Mouse (Mus musculus): ENCODE data around the gene Apex2. TPM values are rescaled to one million over a fixed set of nuclear protein-coding genes. Genes with fewer than 3 reads are reported as not detected.
A peak's percentile ranks its signal among the peaks of the same experiment; 100 is the strongest.
"Not testable (repeated sequence)": the region's sequence is repeated elsewhere in the genome, so short reads cannot be mapped to it uniquely, and the experiment has no call there.

The Apex2 gene
- polyA plus RNA-seq, 1 experiment from 2014 or later, result 14.7 TPM

GRCm38 (mm10) chrX:150549639-150550038, 40.0 kb downstream of the Apex2 start:
- H3K9ac ChIP-seq, result no peak overlapping the region
- H3K27ac ChIP-seq, result no peak overlapping the region
- H3K4me2 ChIP-seq (replicated peaks), result no peak overlapping the region
- H3K36me3 ChIP-seq, result no peaks in the 10 kb centered on the region
- no peaks in the 10 kb centered on the region for H3K27me3 ChIP-seq (replicated peaks)
- no peaks in the 10 kb centered on the region for H3K4me1 ChIP-seq (replicated peaks)
- 86% methylated on average over 3 of the region's 3 CpGs for WGBS
- H3K4me3 ChIP-seq (replicated peaks), result no peak overlapping the region
- ATAC-seq, result peak; percentile 55; the same call in 1 of the 2 replicates
- H3K9me3 ChIP-seq, result no peaks in the 10 kb centered on the region

- H3K36me3 ChIP-seq, result no peaks in the 10 kb centered on the region
- 35% methylated on average over 5 of the region's 5 CpGs for WGBS
- no peak within 1 kb of the TSS for H3K4me2 ChIP-seq (replicated peaks)
- H3K9me3 ChIP-seq, result no peaks in the 10 kb centered on the region
- H3K27ac ChIP-seq, result no peak within 1 kb of the TSS
- H3K4me1 ChIP-seq (replicated peaks), result no peaks in the 10 kb centered on the region
- no peak within 1 kb of the TSS for H3K9ac ChIP-seq
- peak; percentile 23; the same call in 1 of the 2 replicates for ATAC-seq
- H3K4me3 ChIP-seq (replicated peaks), result no peak within 1 kb of the TSS
- no peaks in the 10 kb centered on the region for H3K27me3 ChIP-seq (replicated peaks)
These were observed 42.4 kb downstream of the Apex2 start, which contains the start of gene Alas2 for GRCm38 (mm10) chrX:150547239-150547638. Alas2 (plus strand) TSS chrX:150547375.

GRCm38 (mm10) chrX:150541684-150542083, 48.0 kb downstream of the Apex2 start:
- H3K4me1 ChIP-seq (replicated peaks), result no peaks in the 10 kb centered on the region
- no peak overlapping the region for H3K9ac ChIP-seq
- H3K9me3 ChIP-seq, result no peaks in the 10 kb centered on the region
- ATAC-seq, result no peak
- no peaks in the 10 kb centered on the region for H3K27me3 ChIP-seq (replicated peaks)
- H3K36me3 ChIP-seq, result no peaks in the 10 kb centered on the region
- no peak overlapping the region for H3K4me3 ChIP-seq (replicated peaks)
- H3K4me2 ChIP-seq (replicated peaks), result no peak overlapping the region
- H3K27ac ChIP-seq, result no peak overlapping the region

GRCm38 (mm10) chrX:150540111-150540510, 49.6 kb downstream of the Apex2 start:
- no peak for ATAC-seq
- no peak overlapping the region for H3K9ac ChIP-seq

GRCm38 (mm10) chrX:150516477-150516876, 73.2 kb downstream of the Apex2 start:
- no peak for ATAC-seq
- Histone ChIP-seq H3K27ac (no peak overlapping the region), H3K27me3 (replicated peaks) (no peaks in the 10 kb centered on the region), H3K4me3 (replicated peaks) (no peak overlapping the region), H3K4me1 (replicated peaks) (no peaks in the 10 kb centered on the region), H3K4me2 (replicated peaks) (no peak overlapping the region), H3K36me3 (no peaks in the 10 kb centered on the region), H3K9ac (no peak overlapping the region), H3K9me3 (no peaks in the 10 kb centered on the region)
- 83% methylated on average over 1 of the region's 1 CpGs for WGBS

More at GRCm38 (mm10) chrX:150540111-150540510, 49.6 kb downstream of the Apex2 start:
- H3K27ac ChIP-seq, result no peak overlapping the region
- no peaks in the 10 kb centered on the region for H3K9me3 ChIP-seq
- H3K4me1 ChIP-seq (replicated peaks), result no peaks in the 10 kb centered on the region
- H3K4me3 ChIP-seq (replicated peaks), result no peak overlapping the region
- no peak overlapping the region for H3K4me2 ChIP-seq (replicated peaks)
- H3K36me3 ChIP-seq, result no peaks in the 10 kb centered on the region
- WGBS, result 90% methylated on average over 2 of the region's 2 CpGs
- no peaks in the 10 kb centered on the region for H3K27me3 ChIP-seq (replicated peaks)

GRCm38 (mm10) chrX:150516015-150516414, 73.7 kb downstream of the Apex2 start:
- no peaks in the 10 kb centered on the region for H3K27me3 ChIP-seq (replicated peaks)
- H3K4me3 ChIP-seq (replicated peaks), result no peak overlapping the region
- H3K27ac ChIP-seq, result no peak overlapping the region
- H3K4me2 ChIP-seq (replicated peaks), result no peak overlapping the region
- no peaks in the 10 kb centered on the region for H3K4me1 ChIP-seq (replicated peaks)
- no peak overlapping the region for H3K9ac ChIP-seq
- no peaks in the 10 kb centered on the region for H3K36me3 ChIP-seq
- no peak for ATAC-seq
- no peaks in the 10 kb centered on the region for H3K9me3 ChIP-seq

- WGBS, result 85% methylated on average over 1 of the region's 1 CpGs
- no peak overlapping the region for H3K9ac ChIP-seq
- H3K4me1 ChIP-seq (replicated peaks), result no peaks in the 10 kb centered on the region
- H3K36me3 ChIP-seq, result no peaks in the 10 kb centered on the region
- H3K9me3 ChIP-seq, result no peaks in the 10 kb centered on the region
- H3K27ac ChIP-seq, result no peak overlapping the region
- no peak for ATAC-seq
- no peak overlapping the region for H3K4me2 ChIP-seq (replicated peaks)
- H3K4me3 ChIP-seq (replicated peaks), result no peak overlapping the region
- no peaks in the 10 kb centered on the region for H3K27me3 ChIP-seq (replicated peaks)
These were observed 75.5 kb downstream of the Apex2 start for GRCm38 (mm10) chrX:150514127-150514526.

GRCm38 (mm10) chrX:150511274-150511673, 78.4 kb downstream of the Apex2 start:
- no peaks in the 10 kb centered on the region for H3K4me1 ChIP-seq (replicated peaks)
- WGBS, result 74% methylated on average over 6 of the region's 6 CpGs
- H3K27ac ChIP-seq, result no peak overlapping the region
- H3K27me3 ChIP-seq (replicated peaks), result no peaks in the 10 kb centered on the region
- H3K9ac ChIP-seq, result no peak overlapping the region
- no peaks in the 10 kb centered on the region for H3K36me3 ChIP-seq
- H3K4me3 ChIP-seq (replicated peaks), result no peak overlapping the region
- ATAC-seq, result no peak
- H3K9me3 ChIP-seq, result no peaks in the 10 kb centered on the region
- H3K4me2 ChIP-seq (replicated peaks), result no peak overlapping the region

- WGBS, result 49% methylated on average over 4 of the region's 4 CpGs
- H3K9ac ChIP-seq, result no peak overlapping the region
- no peaks in the 10 kb centered on the region for H3K4me1 ChIP-seq (replicated peaks)
- no peak overlapping the region for H3K4me2 ChIP-seq (replicated peaks)
- no peaks in the 10 kb centered on the region for H3K36me3 ChIP-seq
- H3K4me3 ChIP-seq (replicated peaks), result no peak overlapping the region
- no peaks in the 10 kb centered on the region for H3K9me3 ChIP-seq
- no peak for ATAC-seq
- no peaks in the 10 kb centered on the region for H3K27me3 ChIP-seq (replicated peaks)
- no peak overlapping the region for H3K27ac ChIP-seq
These were observed 79.0 kb downstream of the Apex2 start for GRCm38 (mm10) chrX:150510631-150511030.

GRCm38 (mm10) chrX:150508696-150509095, 81.0 kb downstream of the Apex2 start:
- Histone ChIP-seq H3K4me3 (replicated peaks) (no peak overlapping the region), H3K4me1 (replicated peaks) (no peaks in the 10 kb centered on the region), H3K27me3 (replicated peaks) (no peaks in the 10 kb centered on the region)

GRCm38 (mm10) chrX:150487811-150488210, 101.9 kb downstream of the Apex2 start:
- H3K9me3 ChIP-seq; H3K27ac ChIP-seq; H3K27me3 ChIP-seq (replicated peaks); H3K4me1 ChIP-seq (replicated peaks); H3K4me2 ChIP-seq (replicated peaks); H3K9ac ChIP-seq; ATAC-seq; H3K4me3 ChIP-seq (replicated peaks); H3K36me3 ChIP-seq: not testable (repeated sequence)
- 43% methylated on average over 4 of the region's 10 CpGs for WGBS

More at GRCm38 (mm10) chrX:150508696-150509095, 81.0 kb downstream of the Apex2 start:
- ATAC-seq, result no peak
- WGBS, result 74% methylated on average over 6 of the region's 6 CpGs
- Histone ChIP-seq H3K27ac (no peak overlapping the region), H3K9ac (no peak overlapping the region), H3K36me3 (no peaks in the 10 kb centered on the region), H3K4me2 (replicated peaks) (no peak overlapping the region), H3K9me3 (no peaks in the 10 kb centered on the region)

- H3K9me3 ChIP-seq; H3K27me3 ChIP-seq (replicated peaks); H3K4me2 ChIP-seq (replicated peaks); H3K4me1 ChIP-seq (replicated peaks); H3K36me3 ChIP-seq; H3K4me3 ChIP-seq (replicated peaks); H3K27ac ChIP-seq; ATAC-seq; H3K9ac ChIP-seq: not testable (repeated sequence)
- 58% methylated on average over 12 of the region's 22 CpGs for WGBS
These were observed 103.2 kb downstream of the Apex2 start for GRCm38 (mm10) chrX:150486314-150487030.

All from intestine, embryonic 15.5 days (tissue).